Mouse (Mus musculus) bone marrow macrophage, adult 2 months (primary cell): ENCODE results near the gene Irf7. TPM values are rescaled to one million over a fixed set of nuclear protein-coding genes. Genes with fewer than 3 reads are reported as not detected.
A peak's percentile ranks its signal among the peaks of the same experiment; 100 is the strongest.

Experiments used
- H3K27ac ChIP-seq: 2 replicates; pipeline ENCODE4 v1.5.1; 2012; ENCODE audit warnings: low read depth, low read length; ENCODE audit not compliant: insufficient read depth
- H3K4me1 ChIP-seq: 2 replicates; pipeline ENCODE4 v1.6.1; 2012; ENCODE audit warnings: low read length; ENCODE audit not compliant: control insufficient read depth, insufficient read depth
- H3K4me3 ChIP-seq: 2 replicates; pipeline ENCODE4 v1.5.1; 2012; ENCODE audit warnings: mild to moderate bottlenecking, low read length, moderate library complexity; ENCODE audit not compliant: insufficient read depth
- CTCF ChIP-seq: IDR thresholded peaks from 2 replicates; pipeline ENCODE4 v1.5.1; 2012; ENCODE audit warnings: low read depth, mild to moderate bottlenecking, low read length, moderate library complexity
- POLR2A ChIP-seq: IDR thresholded peaks from 2 replicates; pipeline ENCODE4 v1.6.1; 2012; ENCODE audit warnings: mild to moderate bottlenecking, low read depth, low read length, borderline replicate concordance
- polyA plus RNA-seq: library from polyadenylated mRNA; stranded (reverse); fragments of >200 nt; gene quantifications from 2 replicates; pipeline ENCODE4 v1.2.4, GENCODE M21; 2012; ENCODE audit not compliant: missing spikeins, insufficient read depth, insufficient read length

The Irf7 gene
- polyA plus RNA-seq, 1 experiment: 168 TPM

DNA sequence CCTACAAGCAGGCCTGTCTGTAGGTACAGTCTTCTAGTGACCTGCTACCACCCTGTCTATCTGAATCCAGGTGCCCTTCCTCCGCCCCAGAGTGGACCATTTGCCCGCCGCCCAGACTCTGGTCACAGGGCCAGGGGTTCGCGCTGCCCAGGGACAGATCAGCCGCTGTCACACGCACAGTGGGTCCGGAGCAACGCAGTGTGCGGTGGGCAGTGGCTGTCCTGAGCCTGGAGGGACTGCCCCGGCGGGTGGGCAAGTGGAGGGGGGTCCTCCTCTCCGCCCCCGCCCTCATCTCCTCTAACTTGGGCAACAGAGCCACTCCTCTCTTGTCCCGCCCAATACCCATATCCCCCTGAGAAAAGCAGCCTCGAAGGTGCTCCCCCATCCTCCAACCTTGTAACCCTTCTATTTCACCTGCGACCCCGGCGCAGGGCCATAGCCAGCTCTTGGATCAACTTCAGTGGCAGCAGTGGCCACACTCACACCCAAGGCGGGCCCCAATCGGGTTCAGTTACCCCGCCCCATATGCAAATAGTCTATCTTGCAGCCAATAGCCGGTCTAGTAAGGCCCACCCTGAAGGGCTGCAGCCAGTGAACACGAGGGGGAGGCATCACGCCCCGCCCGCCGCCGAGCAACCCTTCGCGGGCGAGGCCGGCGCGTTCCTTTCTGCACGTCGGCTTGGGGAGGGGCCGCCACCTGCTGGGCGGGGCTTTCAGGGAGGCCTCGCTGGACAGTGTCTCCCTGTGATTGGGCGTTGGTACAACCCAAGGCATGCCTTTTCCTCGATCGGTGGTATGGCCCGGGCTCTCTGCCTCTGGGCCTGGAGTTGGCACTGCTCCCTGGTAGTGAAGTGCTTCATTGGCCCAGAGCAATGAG is 44.8 kb downstream of the Irf7 start:
- peaks cover 27% of the 10 kb centered on the region for H3K4me1 ChIP-seq

GRCm38 (mm10) chr7:141220377-141220776 is 45.9 kb downstream of the Irf7 start:
- Histone ChIP-seq H3K27ac (no peak overlapping the region), H3K4me3 (no peak overlapping the region), H3K4me1 (peaks cover 28% of the 10 kb centered on the region)
- TF ChIP-seq CTCF: no peak
- no peak for TF ChIP-seq POLR2A

More for the DNA sequence above, 44.8 kb downstream of the Irf7 start:
- TF ChIP-seq POLR2A (no peak), CTCF (no peak)
- H3K4me3 ChIP-seq: peak overlapping the region; percentile 40
- H3K27ac ChIP-seq: no peak overlapping the region

DNA sequence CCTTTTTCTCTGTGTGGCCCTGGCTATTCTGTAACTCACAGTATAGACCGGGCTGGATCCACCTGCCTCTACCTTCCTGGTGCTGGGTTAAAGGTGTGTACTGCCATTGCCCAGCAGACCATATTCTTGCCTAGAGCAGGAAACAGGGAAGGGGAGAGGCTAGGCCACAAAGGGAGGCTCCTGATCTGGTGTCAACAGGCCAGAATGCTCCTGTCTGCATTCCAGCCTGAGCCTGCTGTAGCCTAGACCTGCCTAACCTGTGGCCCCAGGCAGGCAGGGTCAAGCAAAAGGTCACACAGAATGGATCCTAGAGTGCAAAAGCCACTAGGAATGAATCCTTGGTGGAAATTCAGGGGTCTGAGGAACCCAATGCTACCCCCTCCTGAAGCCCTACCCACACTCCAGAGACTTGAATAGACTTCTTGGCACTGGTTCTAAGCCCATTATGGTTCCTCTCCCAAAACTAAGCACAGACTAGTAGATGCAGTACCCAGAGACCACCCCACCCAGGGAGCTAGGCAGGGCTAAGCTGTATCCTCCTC is 46.7 kb downstream of the Irf7 start:
- Histone ChIP-seq H3K27ac (no peak overlapping the region), H3K4me1 (peaks cover 28% of the 10 kb centered on the region), H3K4me3 (no peak overlapping the region)
- TF ChIP-seq POLR2A (no peak), CTCF (no peak)

DNA sequence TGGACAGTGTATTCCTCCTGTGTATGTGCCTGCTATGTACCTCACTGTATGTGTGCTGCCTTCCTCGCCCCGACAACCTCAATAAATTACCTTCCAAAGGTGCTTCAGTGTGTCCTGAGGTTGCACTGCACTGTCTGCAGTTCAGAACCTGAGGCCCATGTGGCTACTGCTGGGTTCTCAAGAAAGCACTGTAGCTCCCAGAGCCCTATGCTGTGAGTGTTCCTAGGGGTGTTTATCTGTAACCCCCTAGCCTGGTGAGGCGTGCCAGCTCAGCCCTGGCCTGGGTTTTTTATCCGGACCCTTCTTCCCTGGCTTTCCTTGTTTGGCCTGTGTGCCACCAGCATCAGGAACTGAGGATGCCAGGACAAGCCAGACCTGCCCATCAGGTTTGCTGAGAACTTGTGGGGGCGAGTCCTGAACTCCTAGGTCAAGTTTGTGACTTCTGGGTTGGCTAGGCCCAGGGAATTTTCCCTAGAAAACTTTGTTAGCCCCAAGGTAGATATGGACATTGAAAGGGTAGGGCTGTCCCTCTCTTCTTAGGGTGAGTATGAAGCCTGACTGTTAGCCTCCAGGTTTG is 47.6 kb downstream of the Irf7 start:
- H3K4me1 ChIP-seq: peaks cover 28% of the 10 kb centered on the region
- TF ChIP-seq CTCF: no peak
- no peak for TF ChIP-seq POLR2A
- H3K4me3 ChIP-seq: no peak overlapping the region
- no peak overlapping the region for H3K27ac ChIP-seq

GRCm38 (mm10) chr7:141218141-141218540 is 48.1 kb downstream of the Irf7 start:
- TF ChIP-seq CTCF: no peak
- TF ChIP-seq POLR2A: no peak
- Histone ChIP-seq H3K27ac (no peak overlapping the region), H3K4me1 (peaks cover 28% of the 10 kb centered on the region), H3K4me3 (no peak overlapping the region)

GRCm38 (mm10) chr7:141217343-141218013 is 48.8 kb downstream of the Irf7 start:
- Histone ChIP-seq H3K4me1 (peaks cover 26% of the 10 kb centered on the region), H3K27ac (no peak overlapping the region), H3K4me3 (no peak overlapping the region)
- TF ChIP-seq CTCF (no peak), POLR2A (no peak)

GRCm38 (mm10) chr7:141216894-141217293 is 49.4 kb downstream of the Irf7 start:
- Histone ChIP-seq H3K4me1 (peaks cover 20% of the 10 kb centered on the region), H3K27ac (no peak overlapping the region), H3K4me3 (no peak overlapping the region)
- TF ChIP-seq POLR2A: no peak
- no peak for TF ChIP-seq CTCF

DNA sequence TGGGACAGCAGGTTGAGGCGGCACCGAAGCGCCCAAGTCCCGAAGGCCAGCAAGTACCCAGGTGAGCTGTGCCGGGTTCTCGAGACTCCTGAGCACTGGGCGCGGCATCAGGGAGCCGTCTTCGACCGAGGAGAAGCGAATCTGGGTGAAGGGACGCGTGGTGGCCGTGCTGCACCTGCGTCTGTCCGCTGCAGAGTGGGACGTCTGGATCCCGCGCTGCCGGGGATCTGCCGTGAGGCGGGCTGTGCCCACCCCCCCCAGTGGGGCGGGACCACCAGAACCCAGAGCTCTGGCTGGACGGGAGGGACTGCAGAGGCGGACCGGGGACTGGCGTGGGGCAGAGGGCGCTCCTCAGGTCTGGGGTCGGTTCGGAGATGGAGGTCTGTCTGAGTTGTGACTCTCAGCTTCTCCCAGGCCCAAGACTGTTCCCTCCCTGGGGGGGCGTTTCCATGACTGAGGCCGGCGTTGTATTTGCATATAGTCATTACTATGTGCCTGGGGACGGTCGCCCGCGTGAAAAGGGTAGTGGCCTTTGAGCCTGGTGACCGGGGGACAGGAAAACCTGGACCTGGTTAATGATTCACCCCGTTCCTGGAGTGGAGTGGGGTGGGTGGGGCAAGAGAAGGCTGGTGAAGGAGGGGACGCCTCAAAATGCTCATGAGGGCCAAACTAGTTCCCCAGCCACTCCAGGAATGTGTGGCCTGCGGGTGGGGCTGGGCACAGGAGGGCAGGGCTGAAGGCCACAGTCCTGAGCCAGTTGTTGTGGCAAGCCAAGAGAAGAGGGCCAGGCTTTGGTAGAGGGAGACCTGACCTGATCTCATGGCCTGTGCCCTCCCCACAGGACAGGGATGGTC is 50.2 kb downstream of the Irf7 start:
- H3K4me3 ChIP-seq: peak overlapping the region; percentile 76
- no peak for TF ChIP-seq CTCF
- TF ChIP-seq POLR2A: no peak
- peaks cover 16% of the 10 kb centered on the region for H3K4me1 ChIP-seq
- H3K27ac ChIP-seq: no peak overlapping the region

GRCm38 (mm10) chr7:141215101-141215879 is 51.0 kb downstream of the Irf7 start, which contains the start of gene Rassf7:
Gene Rassf7, plus strand, starts transcription at chr7:141215860.
- Histone ChIP-seq H3K27ac (no peak within 1 kb of the TSS), H3K4me1 (peaks cover 14% of the 10 kb centered on the region)
- TF ChIP-seq CTCF (no peak), POLR2A (no peak)

More at GRCm38 (mm10) chr7:141215101-141215879, 51.0 kb downstream of the Irf7 start, which contains the start of gene Rassf7:
- H3K4me3 ChIP-seq: peak within 1 kb of the TSS; percentile 76
